In genomic region chr7:19281680-19282304, GRCm38 (mm10) we compare ENCODE assay signal across 10 mouse cellular contexts. TPM values are rescaled to one million over a fixed set of nuclear protein-coding genes. Genes with fewer than 3 reads are reported as not detected.
DNase-seq lines count a peak whose midpoint lies in the region; ATAC-seq and TF ChIP-seq lines count a peak whose summit lies in the region.
"Not testable (repeated sequence)": the region's sequence is repeated elsewhere in the genome, so short reads cannot be mapped to it uniquely, and the experiment has no call there.
"Had no signal": no experiment of that assay in that cellular context is flagged by ENCODE, and none has a peak within 500 bp of the region (broad histone marks: within the 10 kb centered on the region; RNA-seq: fewer than 3 reads in every experiment).

No protein-coding gene starts in this region.

- peak overlapping the region; percentile 73 for H3K4me2 ChIP-seq in hindbrain, postnatal 0 days (ENCODE audit: low read depth, low read length)
- H3K4me2 ChIP-seq in neural tube, embryonic 13.5 days: peak overlapping the region; percentile 77

- peak; percentile 0; the same call in 1 of the 2 replicates for ATAC-seq in hindbrain, postnatal 0 days
- ATAC-seq in neural tube, embryonic 13.5 days (ENCODE audit: low read depth): peak; percentile 17; the same call in 1 of the 2 replicates

- peak; percentile 70 for TF ChIP-seq CTCF in gastrocnemius, adult 2 months (IDR thresholded peaks at IDR 0.05)
- peak; percentile 72 for TF ChIP-seq CTCF in hindbrain, postnatal 0 days (IDR thresholded peaks at IDR 0.05; ENCODE audit: low read depth)

- H3K27ac ChIP-seq in gastrocnemius, adult 2 months; hindbrain, postnatal 0 days; limb, embryonic 10.5 days; neural tube, embryonic 13.5 days (replicated peaks): not testable (repeated sequence)

- intact Hi-C loops in gastrocnemius, adult 2 months (cut with DNase I): loop anchor here (2.0 to 5.0 kb wide), 3 partner anchors 21 to 104 kb away; partner anchors contain the start of gene Eml2

- 40% methylated on average over 6 of the region's 6 CpGs for WGBS in hindbrain, postnatal 0 days
- 34% methylated on average over 6 of the region's 6 CpGs for WGBS in limb, embryonic 10.5 days
- WGBS in neural tube, embryonic 13.5 days: 28% methylated on average over 6 of the region's 6 CpGs

- not testable (repeated sequence) for H3K4me1 ChIP-seq in hindbrain, postnatal 0 days (ENCODE audit: insufficient read depth, low read length)
- H3K4me1 ChIP-seq in limb, embryonic 10.5 days: peaks cover 21% of the 10 kb centered on the region
- H3K4me1 ChIP-seq in neural tube, embryonic 13.5 days (replicated peaks): peaks cover 35% of the 10 kb centered on the region

- peaks cover 37% of the 10 kb centered on the region for H3K27me3 ChIP-seq in hindbrain, postnatal 0 days (ENCODE audit: insufficient read depth, low read length)
- H3K27me3 ChIP-seq in limb, embryonic 10.5 days (ENCODE audit: low read depth, poor library complexity, severe bottlenecking): peaks cover 76% of the 10 kb centered on the region
- peaks cover 46% of the 10 kb centered on the region for H3K27me3 ChIP-seq in neural tube, embryonic 13.5 days

- H3K9me3 ChIP-seq in hindbrain, postnatal 0 days (ENCODE audit: low read length); limb, embryonic 10.5 days (replicated peaks); neural tube, embryonic 13.5 days: not testable (repeated sequence)

- peak overlapping the region; percentile 74 for H3K4me3 ChIP-seq in gastrocnemius, adult 2 months
- peak overlapping the region; percentile 72 for H3K4me3 ChIP-seq in hindbrain, postnatal 0 days (ENCODE audit: low read length)
- H3K4me3 ChIP-seq in limb, embryonic 10.5 days: peak overlapping the region; percentile 67
- peak overlapping the region; percentile 88 for H3K4me3 ChIP-seq in neural tube, embryonic 13.5 days

- H3K9ac ChIP-seq in hindbrain, postnatal 0 days (replicated peaks; ENCODE audit: low read length); neural tube, embryonic 13.5 days: not testable (repeated sequence)

- DNase-seq in 3134 (ENCODE audit: extremely low read depth, insufficient read length, low spot score) (peak; percentile 46), R1 (ENCODE audit: low read depth, low spot score) (peak; percentile 82)
- peak; percentile 52 for DNase-seq in embryo, embryonic 10.5 days (ENCODE audit: low spot score)
- DNase-seq in gastrocnemius, adult 2 months; limb, embryonic 10.5 days (ENCODE audit: low spot score): not testable (repeated sequence)
- DNase-seq in hindbrain, postnatal 0 days (ENCODE audit: low spot score): peak; percentile 70
- DNase-seq in lung, postnatal 14 days: peak; percentile 62

- H3K36me3 ChIP-seq in hindbrain, postnatal 0 days (ENCODE audit: insufficient read depth, low read length); limb, embryonic 10.5 days; neural tube, embryonic 13.5 days: not testable (repeated sequence)

RNA-seq across cellular contexts. Expression of gene Rtn2, which starts 0.6 kb away (rescaled TPM):
- 1,000 to 10,000 TPM in 1 of 2 experiments, 100 to 1,000 TPM in 1; 987 to 1,150 TPM for total RNA-seq in gastrocnemius, adult 2 months (2021)
- total RNA-seq in hindbrain, postnatal 0 days (2014; rRNA removed): 151 and 155 TPM in 2 replicates
- 98.4 and 101 TPM in 2 replicates for polyA plus RNA-seq in hindbrain, postnatal 0 days (2015; fragmentation: Nextera tagmentation; extraction: Ambion mirVana)
- 5.5 and 5.6 TPM in 2 replicates for polyA plus RNA-seq in limb, embryonic 10.5 days (2016; fragmentation: Nextera tagmentation; extraction: Ambion mirVana)
- polyA plus RNA-seq in neural tube, embryonic 13.5 days (2015; fragmentation: Nextera tagmentation; extraction: Ambion mirVana): 103 and 117 TPM in 2 replicates

RNA-seq across cellular contexts. Expression of gene Ppm1n, which starts 1.9 kb away (rescaled TPM):
- under 1 TPM in 1 of 2 experiments, not detected in 1; 0.74 TPM for total RNA-seq in gastrocnemius, adult 2 months (2021)
- total RNA-seq in hindbrain, postnatal 0 days (2014; rRNA removed): 2.1 and 2.9 TPM in 2 replicates
- polyA plus RNA-seq in hindbrain, postnatal 0 days (2015; fragmentation: Nextera tagmentation; extraction: Ambion mirVana): 2.0 and 2.5 TPM in 2 replicates
- 0.16 and 0.39 TPM in 2 replicates for polyA plus RNA-seq in limb, embryonic 10.5 days (2016; fragmentation: Nextera tagmentation; extraction: Ambion mirVana)
- 0.41 and 0.59 TPM in 2 replicates for polyA plus RNA-seq in neural tube, embryonic 13.5 days (2015; fragmentation: Nextera tagmentation; extraction: Ambion mirVana)
- total RNA-seq: heart, postnatal 25 days; left cerebral cortex, adult 18-20 months had no signal

RNA-seq across cellular contexts. Expression of gene Vasp, which starts 10.2 kb away (rescaled TPM):
- 10 to 100 TPM; 13.6 to 17.3 TPM for total RNA-seq in gastrocnemius, adult 2 months (2021)
- total RNA-seq in hindbrain, postnatal 0 days (2014; rRNA removed): 62.6 and 68.3 TPM in 2 replicates
- 35.5 and 37.0 TPM in 2 replicates for polyA plus RNA-seq in hindbrain, postnatal 0 days (2015; fragmentation: Nextera tagmentation; extraction: Ambion mirVana)
- polyA plus RNA-seq in limb, embryonic 10.5 days (2016; fragmentation: Nextera tagmentation; extraction: Ambion mirVana): 68.1 and 75.7 TPM in 2 replicates
- 41.2 and 46.3 TPM in 2 replicates for polyA plus RNA-seq in neural tube, embryonic 13.5 days (2015; fragmentation: Nextera tagmentation; extraction: Ambion mirVana)

RNA-seq across cellular contexts. Expression of gene Fosb, which starts 28.1 kb away (rescaled TPM):
- under 1 TPM; 0.22 to 0.59 TPM for total RNA-seq in gastrocnemius, adult 2 months (2021)
- total RNA-seq in hindbrain, postnatal 0 days (2014; rRNA removed): 0.31 and 1.0 TPM in 2 replicates
- polyA plus RNA-seq in hindbrain, postnatal 0 days (2015; fragmentation: Nextera tagmentation; extraction: Ambion mirVana): 0.09 and 0.11 TPM in 2 replicates
- polyA plus RNA-seq in limb, embryonic 10.5 days (2016; fragmentation: Nextera tagmentation; extraction: Ambion mirVana): 0.04 and 0.11 TPM in 2 replicates
- polyA plus RNA-seq in neural tube, embryonic 13.5 days (2015; fragmentation: Nextera tagmentation; extraction: Ambion mirVana): 0.06 and 0.19 TPM in 2 replicates

RNA-seq across cellular contexts. Expression of gene Opa3, which starts 53.7 kb away (rescaled TPM):
- total RNA-seq in gastrocnemius, adult 2 months (2021): 10 to 100 TPM; 41.9 to 52.4 TPM
- total RNA-seq in hindbrain, postnatal 0 days (2014; rRNA removed): 44.2 and 47.7 TPM in 2 replicates
- 34.6 and 37.1 TPM in 2 replicates for polyA plus RNA-seq in hindbrain, postnatal 0 days (2015; fragmentation: Nextera tagmentation; extraction: Ambion mirVana)
- 45.7 and 48.7 TPM in 2 replicates for polyA plus RNA-seq in limb, embryonic 10.5 days (2016; fragmentation: Nextera tagmentation; extraction: Ambion mirVana)
- 38.7 and 39.9 TPM in 2 replicates for polyA plus RNA-seq in neural tube, embryonic 13.5 days (2015; fragmentation: Nextera tagmentation; extraction: Ambion mirVana)

Comparison
In these comparisons a context has a peak if more than half of its experiments do, and no peak if none do; other contexts are left out.
1. RNA of gene Rtn2, which starts 0.6 kb away (polyA plus RNA-seq): 103 to 117 TPM in neural tube, embryonic 13.5 days and 98.4 to 101 TPM in hindbrain, postnatal 0 days; 5.5 to 5.6 TPM in limb, embryonic 10.5 days; every median in the first group is over 10 times any median in the second.
2. Peak in every context shown above with its lines, with median percentiles within 50 percentile points of each other: H3K4me3 ChIP-seq.